Comparison of ENCODE assay signal across 26 mouse cellular contexts in the genomic region with DNA sequence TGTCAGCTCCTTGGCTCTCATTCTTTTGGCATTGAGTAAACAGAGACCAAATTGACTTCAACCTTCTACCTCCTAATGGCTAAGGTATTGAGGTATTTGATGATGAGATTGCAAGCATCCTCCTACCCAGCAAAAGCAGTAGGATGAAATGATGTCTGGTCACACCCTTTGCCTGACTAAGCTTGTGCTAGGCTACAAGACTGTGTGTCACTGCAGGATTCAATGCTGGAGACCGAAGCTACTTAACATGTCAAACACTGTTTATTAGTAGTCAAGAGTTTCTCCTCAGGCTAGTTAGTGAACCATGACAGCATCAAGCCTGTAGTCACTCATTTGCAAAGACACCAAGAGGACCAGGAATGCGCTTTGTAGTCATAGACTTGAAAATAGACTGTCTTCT.
DNase-seq lines count a peak whose midpoint lies in the region; ATAC-seq and TF ChIP-seq lines count a peak whose summit lies in the region.
"Had no signal": no experiment of that assay in that cellular context is flagged by ENCODE, and none has a peak within 500 bp of the region (broad histone marks: within the 10 kb centered on the region; RNA-seq: fewer than 3 reads in every experiment).

No protein-coding gene starts in this region.

- H3K27ac ChIP-seq in kidney, postnatal 0 days, result no peak overlapping the region
- no peak overlapping the region for H3K27ac ChIP-seq in hindbrain, embryonic 10.5 days
- H3K27ac ChIP-seq: embryonic facial prominence, embryonic 10.5 days; embryonic facial prominence, embryonic 12.5 days; forebrain, embryonic 10.5 days; forebrain, embryonic 12.5 days had no signal

- DNase-seq in kidney, postnatal 0 days (ENCODE audit: low spot score), result peak; percentile 14
- DNase-seq in kidney, postnatal 25 days, result no peak
- DNase-seq in 3T3-L1 (ENCODE audit: low read depth, low spot score) (peak; percentile 2), R1 (ENCODE audit: low read depth, low spot score) (peak; percentile 10)
- peak; percentile 23 for DNase-seq in Muller cell, postnatal 12 days (ENCODE audit: inconsistent ontology term)
- no peak for DNase-seq in lung, adult 2 months
- no peak for DNase-seq in layer of hippocampus, adult 9-10 months (ENCODE audit: low spot score)
- DNase-seq in hindbrain, embryonic 10.5 days (ENCODE audit: low spot score), result no peak
- DNase-seq: adrenal gland, adult 2 months; adrenal gland, postnatal 14 days; adrenal gland, postnatal 36 days; B cell, adult 2 months; cerebellum, adult 11-12 months; cerebellum, adult 2 months; cerebellum, adult 9-10 months; cerebellum, postnatal 10 days; cerebellum, postnatal 25 days had no signal

- no peaks in the 10 kb centered on the region for H3K36me3 ChIP-seq in kidney, postnatal 0 days (ENCODE audit: insufficient read depth, low read length)
- H3K36me3 ChIP-seq in hindbrain, embryonic 10.5 days, result no peaks in the 10 kb centered on the region
- H3K36me3 ChIP-seq: embryonic facial prominence, embryonic 10.5 days; embryonic facial prominence, embryonic 12.5 days; forebrain, embryonic 10.5 days; forebrain, embryonic 12.5 days; G1E had no signal

- H3K4me2 ChIP-seq in kidney, postnatal 0 days (ENCODE audit: low read length), result no peak overlapping the region
- H3K4me2 ChIP-seq: embryonic facial prominence, embryonic 12.5 days; forebrain, embryonic 12.5 days had no signal

- no peak overlapping the region for H3K9ac ChIP-seq in kidney, postnatal 0 days (ENCODE audit: low read depth, low read length)
- H3K9ac ChIP-seq: embryonic facial prominence, embryonic 12.5 days; forebrain, embryonic 12.5 days had no signal

- H3K4me1 ChIP-seq in kidney, postnatal 0 days (replicated peaks; ENCODE audit: insufficient read depth, low read length), result no peaks in the 10 kb centered on the region
- no peaks in the 10 kb centered on the region for H3K4me1 ChIP-seq in lung, adult 2 months (ENCODE audit: control insufficient read depth, insufficient read depth, low read length)
- H3K4me1 ChIP-seq in hindbrain, embryonic 10.5 days (replicated peaks), result no peaks in the 10 kb centered on the region
- H3K4me1 ChIP-seq: embryonic facial prominence, embryonic 10.5 days; embryonic facial prominence, embryonic 12.5 days; forebrain, embryonic 10.5 days; forebrain, embryonic 12.5 days had no signal

- H3K9me3 ChIP-seq in kidney, postnatal 0 days (replicated peaks; ENCODE audit: low read length), result no peaks in the 10 kb centered on the region
- H3K9me3 ChIP-seq in hindbrain, embryonic 10.5 days, result no peaks in the 10 kb centered on the region
- H3K9me3 ChIP-seq: embryonic facial prominence, embryonic 10.5 days; embryonic facial prominence, embryonic 12.5 days; forebrain, embryonic 10.5 days; forebrain, embryonic 12.5 days; G1E had no signal

- no peak for ATAC-seq in kidney, postnatal 0 days (replicated peaks; ENCODE audit: low FRiP score, low read depth)
- ATAC-seq: CD4-positive, CD25-positive, alpha-beta regulatory T cell, adult 4 months; forebrain, embryonic 14.5 days; forebrain, embryonic 16.5 days had no signal

- no peak overlapping the region for H3K4me3 ChIP-seq in kidney, postnatal 0 days (replicated peaks; ENCODE audit: low read depth, low read length)
- H3K4me3 ChIP-seq in lung, adult 2 months (replicated peaks; ENCODE audit: extremely low read depth, low read depth, low read length), result no peak overlapping the region
- no peak overlapping the region for H3K4me3 ChIP-seq in hindbrain, embryonic 10.5 days
- H3K4me3 ChIP-seq: embryonic facial prominence, embryonic 10.5 days; embryonic facial prominence, embryonic 12.5 days; forebrain, embryonic 10.5 days; forebrain, embryonic 12.5 days had no signal

- no peak for TF ChIP-seq CTCF in kidney, postnatal 0 days (IDR thresholded peaks at IDR 0.05; ENCODE audit: low read depth)
- no peak for TF ChIP-seq CTCF in lung, adult 2 months (IDR thresholded peaks at IDR 0.05; ENCODE audit: insufficient read depth, low read length)

- TF ChIP-seq POLR2A in lung, adult 2 months (IDR thresholded peaks at IDR 0.05; ENCODE audit: borderline replicate concordance, extremely low read depth, low read depth, low read length), result no peak

- 62% methylated on average over 2 of the region's 2 CpGs for WGBS in kidney, postnatal 0 days
- 74% methylated on average over 2 of the region's 2 CpGs for WGBS in lung, adult 2 months
- WGBS in hindbrain, embryonic 10.5 days, result 49% methylated on average over 2 of the region's 2 CpGs

- H3K27me3 ChIP-seq in kidney, postnatal 0 days (ENCODE audit: insufficient read depth, low read length), result no peaks in the 10 kb centered on the region
- H3K27me3 ChIP-seq in hindbrain, embryonic 10.5 days (ENCODE audit: insufficient read depth, poor library complexity, severe bottlenecking), result no peaks in the 10 kb centered on the region
- H3K27me3 ChIP-seq: CH12.LX; embryonic facial prominence, embryonic 12.5 days; forebrain, embryonic 12.5 days had no signal

Comparison
In these comparisons a context has a peak if more than half of its experiments do, and no peak if none do; other contexts are left out.
1. DNase-seq: peak in kidney, postnatal 0 days (single experiment), 3T3-L1 (single experiment), Muller cell, postnatal 12 days (single experiment) and R1 (single experiment); none in kidney, postnatal 25 days (0 of 2), lung, adult 2 months (single experiment), layer of hippocampus, adult 9-10 months (single experiment) and hindbrain, embryonic 10.5 days (single experiment).